Mouse (Mus musculus): Measurements from ENCODE around the gene Tardbp.

GRCm38 (mm10) chr4:148603376-148604139 is 23.3 kb downstream of the Tardbp start:
- no peak for TF ChIP-seq CTCF (IDR thresholded peaks at IDR 0.05; ENCODE audit: low read depth)
- TF ChIP-seq EP300 (IDR thresholded peaks at IDR 0.05; ENCODE audit: low read depth), result no peak
